Mouse (Mus musculus) heart, embryonic 14.5 days (tissue): ENCODE measurements at regions not wholly inside any gene's neighbourhood (a gene's known extent, or its start where the extent isn't known, plus 50 kb on each side); places are given as distances from the start of the nearest gene placed in this dataset.

Source experiments
- ATAC-seq: fragments of 200-750 bp; cut with Nextera tagmentation; 2 replicates; pipeline ENCODE4 v1.8.0; 2017; ENCODE audit warnings: low read depth, moderate TSS enrichment; ENCODE audit not compliant: insufficient number of reproducible peaks, insufficient read depth, low FRiP score
- H3K27ac ChIP-seq, 2 experiments: fragments of 200-500 bp in 1 of 2; fragments of 300-500 bp in 1 of 2; sonication (generic) in 1 of 2; replicated peaks in 1 of 2; 2 replicates each; pipeline ENCODE4 v1.5.1; 2012 to 2014; ENCODE audit warnings: low read depth in 2 of 2, low read length in 2 of 2, control low read depth in 1 of 2, mild to moderate bottlenecking in 1 of 2, mixed read lengths in 1 of 2; ENCODE audit not compliant: control insufficient read depth in 1 of 2, insufficient read depth in 1 of 2
- H3K27me3 ChIP-seq: fragments of 300-500 bp; sonication (generic); 2 replicates; pipeline ENCODE4 v1.6.1; 2014; ENCODE audit warnings: mild to moderate bottlenecking, low read length, control low read depth; ENCODE audit not compliant: control insufficient read depth, insufficient read depth
- H3K36me3 ChIP-seq: fragments of 300-500 bp; sonication (generic); 2 replicates; pipeline ENCODE4 v1.6.1; 2014; ENCODE audit warnings: mild to moderate bottlenecking, control low read depth, low read length, mixed read lengths; ENCODE audit not compliant: control insufficient read depth, insufficient read depth
- H3K4me1 ChIP-seq, 2 experiments: fragments of 200-500 bp in 1 of 2; fragments of 300-500 bp in 1 of 2; sonication (generic) in 1 of 2; 2 replicates each; pipeline ENCODE4 v1.6.1; 2012 to 2014; ENCODE audit warnings: low read length in 2 of 2, control low read depth in 1 of 2, mixed read lengths in 1 of 2; ENCODE audit not compliant: control insufficient read depth in 2 of 2, insufficient read depth in 2 of 2
- H3K4me2 ChIP-seq: fragments of 300-500 bp; sonication (generic); 2 replicates; pipeline ENCODE4 v1.6.1; 2014; ENCODE audit warnings: mild to moderate bottlenecking, low read length
- H3K4me3 ChIP-seq, 2 experiments: fragments of 200-500 bp in 1 of 2; fragments of 300-500 bp in 1 of 2; sonication (generic) in 1 of 2; 2 replicates each; pipeline ENCODE4 v1.5.1; 2012 to 2014; ENCODE audit warnings: low read length in 2 of 2, mild to moderate bottlenecking in 2 of 2, control low read depth in 1 of 2, low read depth in 1 of 2, moderate library complexity in 1 of 2; ENCODE audit not compliant: control insufficient read depth in 1 of 2, insufficient read depth in 1 of 2
- H3K9ac ChIP-seq: fragments of 300-500 bp; sonication (generic); 2 replicates; pipeline ENCODE4 v1.6.1; 2014; ENCODE audit warnings: mild to moderate bottlenecking, low read length
- H3K9me3 ChIP-seq: fragments of 300-500 bp; sonication (generic); 2 replicates; pipeline ENCODE4 v1.6.1; 2016; ENCODE audit warnings: low read length, control low read depth; ENCODE audit not compliant: control insufficient read depth
- WGBS: fragments of 180-500 bp; shearing (Covaris S2); extraction: QIAGEN DNeasy Blood & Tissue Kit; methylation state at CpG from one replicate; pipeline ENCODE4 v1.1.7; 2014; 5-methylcytosine and 5-hydroxymethylcytosine counted together

DNA sequence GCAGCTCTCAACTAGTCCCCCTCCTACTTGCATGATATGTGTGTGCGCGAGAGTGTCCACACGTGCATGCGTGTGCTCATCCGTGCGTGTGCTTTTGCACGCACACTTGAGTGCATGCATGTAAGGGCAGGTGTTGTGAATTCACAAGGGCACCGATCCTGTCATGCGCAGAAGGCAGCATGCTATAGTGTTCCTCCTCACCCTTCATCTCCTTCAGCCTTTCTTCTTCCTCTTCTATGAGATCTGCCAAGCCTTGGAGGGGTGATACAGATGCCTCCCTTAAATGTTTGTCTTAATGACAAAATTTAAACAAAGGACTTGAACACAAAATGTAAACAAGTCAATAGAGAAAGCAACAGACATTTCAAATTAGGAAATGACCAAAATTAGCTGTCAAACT, 591.8 kb downstream of the Kcnj2 start:
- H3K27ac ChIP-seq: no peak overlapping the region
- H3K4me1 ChIP-seq: no peaks in the 10 kb centered on the region
- no peaks in the 10 kb centered on the region for H3K9me3 ChIP-seq
- H3K9ac ChIP-seq: no peak overlapping the region
- 91% methylated on average over 9 of the region's 9 CpGs for WGBS
- H3K36me3 ChIP-seq: no peaks in the 10 kb centered on the region
- H3K4me2 ChIP-seq: no peak overlapping the region
- no peaks in the 10 kb centered on the region for H3K27me3 ChIP-seq
- H3K4me3 ChIP-seq: no peak overlapping the region
- ATAC-seq: no peak

DNA sequence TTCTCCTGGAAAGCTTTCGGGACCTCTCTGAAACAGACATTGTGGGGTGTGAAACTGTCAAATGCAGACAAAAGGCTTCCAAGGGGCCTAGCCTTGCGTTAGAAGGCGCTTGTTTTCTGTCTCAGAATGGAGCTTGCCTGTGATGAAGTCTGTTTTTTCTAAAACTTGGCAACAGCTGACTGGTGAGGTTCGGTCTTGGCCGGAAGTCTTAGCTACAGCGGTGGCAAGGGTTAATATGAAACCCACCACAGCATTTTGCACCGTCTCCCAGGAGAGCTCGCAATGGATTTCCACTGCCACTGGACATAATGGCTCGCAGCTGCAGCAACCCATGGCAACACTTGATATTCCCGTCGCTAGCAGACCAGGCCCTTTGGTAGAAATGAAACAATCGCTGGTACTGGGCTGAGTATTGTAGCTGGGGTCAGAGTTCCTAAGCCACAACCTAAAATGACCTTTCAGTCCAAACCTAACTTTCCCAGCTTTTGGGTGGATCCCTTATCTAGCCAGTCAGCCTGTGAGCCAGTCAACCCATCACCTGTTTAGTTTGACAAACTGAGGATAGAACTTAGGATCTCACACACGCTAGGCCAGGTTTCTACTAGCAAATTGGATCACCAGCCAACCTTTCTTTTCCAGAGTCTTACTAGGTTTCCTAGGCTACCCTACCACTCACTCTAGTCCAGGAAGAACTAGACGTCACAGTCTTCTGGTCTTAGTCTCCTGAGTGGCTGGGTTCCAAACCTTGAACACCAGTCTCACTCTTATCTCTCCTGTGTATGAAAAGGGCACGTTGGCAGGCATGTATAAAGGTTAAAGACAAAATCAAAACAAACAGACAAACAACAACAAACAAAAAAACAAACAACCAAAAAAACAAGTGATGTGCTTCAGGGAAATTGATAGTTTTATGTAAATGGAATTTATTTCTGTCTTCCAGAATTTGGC, 592.7 kb downstream of the Kcnj2 start:
- no peak overlapping the region for H3K4me2 ChIP-seq
- H3K9me3 ChIP-seq: no peaks in the 10 kb centered on the region
- WGBS: 66% methylated on average over 15 of the region's 15 CpGs
- no peak overlapping the region for H3K9ac ChIP-seq
- no peak for ATAC-seq
- H3K27me3 ChIP-seq: no peaks in the 10 kb centered on the region
- no peaks in the 10 kb centered on the region for H3K4me1 ChIP-seq
- no peaks in the 10 kb centered on the region for H3K36me3 ChIP-seq
- H3K27ac ChIP-seq: no peak overlapping the region
- no peak overlapping the region for H3K4me3 ChIP-seq

DNA sequence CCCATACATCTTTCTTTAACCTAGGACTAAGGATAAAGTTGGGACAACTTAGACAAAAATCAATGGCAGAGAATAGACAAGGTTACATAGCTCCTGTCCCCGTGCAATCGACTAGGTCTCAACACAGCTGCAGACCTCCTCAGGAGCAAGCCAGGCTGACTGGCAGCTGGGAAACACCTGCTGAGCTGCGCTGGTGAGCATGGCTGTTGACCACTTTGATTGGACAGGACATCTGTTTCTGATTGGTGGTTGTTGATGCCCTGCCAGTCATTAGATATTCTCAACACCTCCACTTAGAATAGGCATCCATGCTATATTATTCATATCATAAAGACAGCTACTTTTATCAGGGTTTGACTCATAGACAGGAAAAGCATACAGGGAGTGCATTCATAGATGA, 597.3 kb downstream of the Kcnj2 start:
- Histone ChIP-seq H3K27me3 (no peaks in the 10 kb centered on the region), H3K4me2 (no peak overlapping the region), H3K9ac (no peak overlapping the region), H3K27ac (no peak overlapping the region), H3K36me3 (no peaks in the 10 kb centered on the region), H3K9me3 (no peaks in the 10 kb centered on the region), H3K4me3 (no peak overlapping the region), H3K4me1 (no peaks in the 10 kb centered on the region)
- WGBS: 66% methylated on average over 3 of the region's 3 CpGs
- ATAC-seq: no peak

DNA sequence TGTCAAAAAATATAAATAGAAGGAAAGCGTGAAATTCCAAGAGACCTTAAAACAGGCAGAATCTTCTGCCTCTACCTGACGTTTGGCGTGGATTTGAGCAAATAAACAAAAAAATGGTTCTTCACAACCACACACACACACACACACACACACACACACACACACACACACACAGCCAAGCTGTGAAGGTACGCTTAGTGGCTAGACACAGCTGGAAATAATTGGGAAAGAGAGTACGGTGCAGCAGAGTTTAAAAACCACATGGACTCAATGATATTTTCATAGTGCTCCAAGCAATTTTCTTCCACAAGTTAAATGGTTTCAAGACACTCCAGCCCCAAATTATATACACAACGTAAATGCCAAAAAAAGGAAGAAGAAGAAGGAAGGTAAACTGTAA, 600.4 kb downstream of the Kcnj2 start:
- Histone ChIP-seq H3K27me3 (no peaks in the 10 kb centered on the region), H3K9ac (no peak overlapping the region), H3K4me3 (no peak overlapping the region), H3K9me3 (no peaks in the 10 kb centered on the region), H3K4me2 (no peak overlapping the region), H3K27ac (no peak overlapping the region), H3K4me1 (no peaks in the 10 kb centered on the region), H3K36me3 (no peaks in the 10 kb centered on the region)
- ATAC-seq: no peak
- 86% methylated on average over 6 of the region's 6 CpGs for WGBS

DNA sequence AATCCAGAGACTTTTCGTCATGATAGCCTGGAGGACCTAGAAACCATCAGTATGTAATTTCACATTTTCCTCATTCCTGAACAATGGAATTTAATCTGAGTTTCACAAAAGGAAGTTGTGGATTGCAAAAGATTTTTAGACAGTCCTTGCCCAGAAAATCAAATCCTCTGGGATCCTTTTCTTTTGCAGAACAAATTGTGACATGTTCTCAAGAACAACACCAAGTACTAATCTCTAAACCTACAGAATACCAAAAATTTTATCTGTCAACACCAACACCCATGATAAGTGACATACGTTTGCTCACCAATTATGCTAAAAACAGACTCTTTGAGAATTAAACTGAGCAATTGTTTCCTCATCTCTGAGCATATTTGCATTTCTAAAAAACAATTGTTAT, 605.9 kb downstream of the Kcnj2 start:
- 48% methylated on average over 2 of the region's 2 CpGs for WGBS
- Histone ChIP-seq H3K9me3 (no peaks in the 10 kb centered on the region), H3K27me3 (no peaks in the 10 kb centered on the region), H3K4me2 (no peak overlapping the region), H3K4me3 (no peak overlapping the region), H3K27ac (no peak overlapping the region), H3K9ac (no peak overlapping the region), H3K4me1 (no peaks in the 10 kb centered on the region), H3K36me3 (no peaks in the 10 kb centered on the region)
- no peak for ATAC-seq

DNA sequence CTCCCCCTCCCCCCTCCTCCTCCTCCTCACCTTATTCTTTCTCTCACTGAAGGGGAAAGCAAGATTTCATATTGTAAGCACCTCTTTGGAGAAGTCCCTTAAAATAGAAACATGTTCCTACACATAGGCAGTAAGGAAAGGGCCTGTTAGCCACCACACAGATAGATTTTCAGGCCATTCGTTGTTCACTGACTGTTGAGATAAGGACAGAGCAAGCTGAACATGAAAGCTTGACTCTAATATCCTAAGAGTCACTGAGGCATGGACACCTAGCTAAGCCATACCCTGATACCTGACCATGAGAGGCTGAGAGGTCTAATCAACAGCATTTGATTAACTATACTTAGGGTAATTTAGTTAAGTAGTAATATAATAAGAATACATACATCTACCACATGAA, 609.7 kb downstream of the Kcnj2 start:
- Histone ChIP-seq H3K9ac (no peak overlapping the region), H3K27me3 (no peaks in the 10 kb centered on the region), H3K4me2 (no peak overlapping the region), H3K4me3 (no peak overlapping the region), H3K9me3 (no peaks in the 10 kb centered on the region), H3K27ac (no peak overlapping the region), H3K4me1 (no peaks in the 10 kb centered on the region), H3K36me3 (no peaks in the 10 kb centered on the region)
- WGBS: 15% methylated on average over 1 of the region's 1 CpGs
- no peak for ATAC-seq

DNA sequence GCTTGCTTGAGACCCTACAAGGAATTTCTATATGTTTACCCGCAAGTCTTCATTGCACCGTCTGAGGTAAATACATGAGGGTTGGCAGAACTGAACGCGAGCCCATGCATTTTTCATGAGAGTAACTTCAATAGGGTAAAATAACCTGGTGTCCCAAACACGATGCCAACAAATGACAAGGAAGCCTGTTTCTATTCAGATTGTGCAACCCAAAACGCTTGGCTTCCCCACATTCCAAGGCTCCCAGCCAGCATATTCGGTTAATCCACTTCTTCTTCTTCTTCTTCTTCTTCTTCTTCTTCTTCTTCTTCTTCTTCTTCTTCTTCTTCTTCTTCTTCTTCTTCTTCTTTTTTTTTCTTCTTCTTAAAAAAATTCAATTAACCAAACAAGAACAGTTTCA, 616.4 kb downstream of the Kcnj2 start:
- Histone ChIP-seq H3K4me2 (no peak overlapping the region), H3K9ac (no peak overlapping the region), H3K4me1 (no peaks in the 10 kb centered on the region), H3K9me3 (no peaks in the 10 kb centered on the region), H3K27me3 (no peaks in the 10 kb centered on the region), H3K27ac (no peak overlapping the region), H3K36me3 (no peaks in the 10 kb centered on the region), H3K4me3 (no peak overlapping the region)
- no peak for ATAC-seq
- 79% methylated on average over 7 of the region's 7 CpGs for whole genome bisulfite sequencing

DNA sequence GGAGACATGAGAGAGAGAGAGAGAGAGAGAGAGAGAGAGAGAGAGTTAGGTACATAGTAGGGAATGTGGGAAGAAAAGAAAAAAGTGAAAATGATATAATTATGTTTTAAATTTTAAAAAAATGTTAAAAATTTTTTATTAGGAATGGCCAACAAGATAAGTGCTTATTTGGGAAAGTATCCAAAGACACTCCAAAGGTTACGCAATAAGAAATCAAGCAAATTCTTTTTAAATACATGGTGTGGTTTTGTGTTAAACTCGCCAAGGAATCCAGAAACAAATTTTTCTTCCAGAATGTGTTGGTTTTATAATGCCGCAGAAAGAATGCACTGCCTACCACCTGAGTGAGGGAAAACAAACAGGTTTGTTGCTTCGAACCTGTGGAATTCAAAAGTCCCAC, 617.9 kb downstream of the Kcnj2 start:
- H3K9ac ChIP-seq: no peak overlapping the region
- no peak overlapping the region for H3K27ac ChIP-seq
- WGBS: 79% methylated on average over 4 of the region's 4 CpGs
- H3K4me3 ChIP-seq: no peak overlapping the region
- H3K9me3 ChIP-seq: no peaks in the 10 kb centered on the region
- H3K27me3 ChIP-seq: no peaks in the 10 kb centered on the region
- no peaks in the 10 kb centered on the region for H3K36me3 ChIP-seq
- H3K4me1 ChIP-seq: no peaks in the 10 kb centered on the region
- no peak for ATAC-seq
- no peak overlapping the region for H3K4me2 ChIP-seq
